Mouse (Mus musculus) common myeloid progenitor, adult 5-6 weeks (primary cell): ENCODE data around the gene 5430403G16Rik. TPM values are rescaled to one million over a fixed set of nuclear protein-coding genes. Genes with fewer than 3 reads are reported as not detected.
"Not testable (repeated sequence)": the region's sequence is repeated elsewhere in the genome, so short reads cannot be mapped to it uniquely, and the experiment has no call there.

Experiments
- ATAC-seq: replicated peaks from 2 replicates; pipeline ENCODE4 v1.8.0; 2016; ENCODE audit warnings: low read depth, mild to moderate bottlenecking, moderate TSS enrichment, inconsistent platforms; ENCODE audit not compliant: poor library complexity, severe bottlenecking
- total RNA-seq: library from RNA; stranded (forward); fragments of 200-1000, 187-1606 nt; gene quantifications from 2 replicates; pipeline ENCODE4 v1.2.3, GENCODE M21; 2017

5430403G16Rik gene
- total RNA-seq, result 1.9 and 2.8 TPM in 2 replicates

DNA sequence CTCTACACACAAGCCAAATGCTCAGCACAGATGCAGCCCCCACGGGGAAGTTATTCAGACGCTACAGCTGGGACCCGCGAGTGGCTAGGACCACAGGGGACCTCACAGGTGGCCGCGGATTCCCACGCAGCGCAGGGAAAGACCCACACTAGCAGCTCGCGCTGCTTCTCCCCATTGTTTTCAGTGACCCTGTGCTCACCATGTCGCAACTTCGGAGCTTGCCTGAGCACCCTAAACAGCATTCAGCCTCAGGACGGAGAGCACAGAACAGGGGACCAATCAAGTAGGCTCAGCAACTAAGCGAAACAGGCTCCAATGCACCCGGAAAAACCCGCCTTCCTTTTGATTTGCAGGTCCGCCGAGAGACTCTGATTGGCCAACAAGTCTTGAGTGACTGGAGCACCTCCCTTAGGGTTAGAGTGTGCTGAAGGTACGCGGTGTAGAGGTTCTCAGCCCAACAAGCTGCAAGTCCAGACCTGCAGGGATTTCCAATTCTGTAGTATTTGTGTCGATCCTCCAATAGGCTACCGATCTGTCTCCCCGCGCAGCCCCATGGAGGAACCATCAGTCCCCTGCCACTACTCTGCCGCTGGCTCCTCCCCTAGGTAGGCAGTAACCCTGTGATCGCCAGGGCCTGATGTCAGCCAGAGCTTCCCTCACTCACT, at the start of gene 5430403G16Rik:
5430403G16Rik (minus strand) TSS at position 505 of the 665 bp plus-strand sequence.
- peak; percentile 99 for ATAC-seq

DNA sequence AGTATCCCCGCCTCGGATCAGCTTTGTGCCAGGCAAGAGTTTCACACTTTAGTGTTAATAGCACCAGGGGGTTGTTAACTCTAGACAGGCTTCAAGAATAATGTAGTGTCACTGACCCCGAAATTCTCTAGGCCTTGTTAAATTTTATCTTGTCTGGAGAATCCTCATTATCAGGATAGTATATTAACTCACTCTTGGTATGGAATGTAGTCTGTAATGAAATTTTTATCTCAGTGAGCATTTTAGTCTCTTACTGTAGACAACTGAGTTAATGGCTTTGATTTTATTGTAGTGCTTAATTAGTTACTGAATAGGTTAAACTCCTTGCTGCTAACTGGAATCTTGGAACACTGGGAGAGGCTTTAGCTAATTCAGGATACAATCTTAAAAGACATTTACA, 26.5 kb upstream of the 5430403G16Rik start:
- ATAC-seq, result not testable (repeated sequence)

DNA sequence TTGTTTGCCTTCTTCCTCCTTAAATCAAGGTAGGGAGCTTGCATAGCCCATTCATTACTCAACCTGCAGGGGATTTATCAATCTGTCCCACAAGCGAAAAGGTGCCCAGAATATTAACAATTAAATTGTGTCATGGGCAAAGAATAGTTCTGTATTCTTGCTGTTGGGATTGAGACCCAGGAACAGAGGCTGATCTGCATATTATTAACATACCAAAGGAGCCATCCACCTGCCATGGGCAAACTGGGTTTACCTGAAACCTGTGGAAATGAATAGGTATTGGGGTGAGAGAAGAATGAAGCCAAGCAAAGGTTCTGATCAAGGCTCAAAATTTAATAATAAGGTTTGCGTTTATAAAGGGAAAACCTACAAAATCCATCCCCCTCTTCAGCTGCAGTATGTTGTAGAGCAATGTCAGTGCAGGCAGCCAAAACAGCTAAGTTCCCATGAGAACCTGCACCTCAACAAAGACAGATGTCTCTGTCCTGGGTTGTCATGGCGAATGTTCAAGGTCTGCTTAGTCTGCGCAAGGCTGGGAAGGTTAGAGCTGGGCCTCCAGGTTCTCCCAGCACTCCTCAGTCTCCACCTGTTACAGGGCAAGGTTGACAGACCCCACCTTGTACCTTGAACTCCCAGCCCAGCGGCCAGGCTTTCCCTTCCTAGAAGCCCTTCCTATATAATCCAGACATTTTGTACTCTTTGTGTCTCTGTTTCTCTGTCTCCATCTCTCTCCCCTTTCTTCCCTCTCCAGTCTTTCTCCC, 544 bp upstream of the 5430403G16Rik start:
- not testable (repeated sequence) for ATAC-seq

DNA sequence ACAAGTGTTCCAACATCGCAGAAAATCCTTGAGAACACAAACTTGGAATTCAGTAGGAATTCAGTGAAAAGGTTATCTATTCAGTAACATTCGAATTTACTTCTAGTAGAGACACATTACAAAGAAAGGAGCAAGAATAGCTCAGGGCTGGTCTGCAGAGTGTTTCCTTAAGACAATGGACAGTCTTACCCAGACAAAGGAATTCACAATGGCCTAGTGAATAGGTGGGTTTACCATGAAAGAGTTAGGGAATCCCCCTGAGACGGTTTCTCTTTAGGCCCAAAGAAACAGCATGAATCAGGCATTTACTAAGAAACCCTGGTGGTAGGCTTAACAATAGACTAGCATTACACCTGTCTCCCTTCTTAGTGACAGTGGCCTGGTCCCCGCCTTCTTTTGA, 7.9 kb downstream of the 5430403G16Rik start:
- no peak for ATAC-seq

Other genes starting within 250 kb of the 5430403G16Rik start
- gene Crlf2, start 132.0 kb downstream of the 5430403G16Rik start, total RNA-seq, result 15.4 and 28.1 TPM in 2 replicates
- gene 4930522L14Rik, start 60.8 kb upstream of the 5430403G16Rik start, total RNA-seq, result 13.8 and 17.6 TPM in 2 replicates
- 164 and 199 TPM in 2 replicates for gene Gm15446, start 232.4 kb upstream of the 5430403G16Rik start, total RNA-seq